Mouse (Mus musculus): ENCODE results near the gene Capn7.

Gene Capn7

GRCm38 (mm10) chr14:31365350-31365749, 28.9 kb downstream of the Capn7 start:
- peak in 1 of 2 experiments; percentile 75 for DNase-seq (ENCODE audit: low spot score in 2 of 2)

- no peak for DNase-seq (ENCODE audit: low spot score in 2 of 2)
Measured at GRCm38 (mm10) chr14:31367951-31368350, 31.5 kb downstream of the Capn7 start.

GRCm38 (mm10) chr14:31369377-31369776, 32.9 kb downstream of the Capn7 start:
- no peak for DNase-seq (ENCODE audit: low spot score in 2 of 2)

GRCm38 (mm10) chr14:31374390-31374789, 38.0 kb downstream of the Capn7 start:
- DNase-seq (ENCODE audit: low spot score in 2 of 2) = no peak

GRCm38 (mm10) chr14:31376331-31376730, 39.9 kb downstream of the Capn7 start:
- no peak for DNase-seq (ENCODE audit: low spot score in 2 of 2)

GRCm38 (mm10) chr14:31382276-31382675, 45.8 kb downstream of the Capn7 start:
- no peak for DNase-seq (ENCODE audit: low spot score in 2 of 2)

GRCm38 (mm10) chr14:31383470-31384050, 47.1 kb downstream of the Capn7 start:
- peak in 1 of 2 experiments; percentile 76 for DNase-seq (ENCODE audit: low spot score in 2 of 2)

- no peak for DNase-seq (ENCODE audit: low spot score in 2 of 2)
Measured at GRCm38 (mm10) chr14:31384366-31385323, 48.2 kb downstream of the Capn7 start.

GRCm38 (mm10) chr14:31385406-31385805, 49.0 kb downstream of the Capn7 start:
- no peak for DNase-seq (ENCODE audit: low spot score in 2 of 2)

- peak in 1 of 2 experiments; percentile 79 for DNase-seq (ENCODE audit: low spot score in 2 of 2)
Measured at GRCm38 (mm10) chr14:31385977-31386697, 49.7 kb downstream of the Capn7 start.

- DNase-seq (ENCODE audit: low spot score in 2 of 2) = no peak
Measured at GRCm38 (mm10) chr14:31387301-31387981, 51.0 kb downstream of the Capn7 start.

- DNase-seq (ENCODE audit: low spot score in 2 of 2) = no peak
Measured at GRCm38 (mm10) chr14:31388086-31388872, 51.8 kb downstream of the Capn7 start.

GRCm38 (mm10) chr14:31389421-31390147, 53.1 kb downstream of the Capn7 start:
- DNase-seq (ENCODE audit: low spot score in 2 of 2) = no peak

- no peak for DNase-seq (ENCODE audit: low spot score in 2 of 2)
Measured at GRCm38 (mm10) chr14:31392300-31392699, 55.9 kb downstream of the Capn7 start.

- DNase-seq (ENCODE audit: low spot score in 2 of 2) = peak in 1 of 2 experiments; percentile 83
Measured at GRCm38 (mm10) chr14:31392873-31393545, 56.6 kb downstream of the Capn7 start.

GRCm38 (mm10) chr14:31393546-31393890, 57.1 kb downstream of the Capn7 start:
- DNase-seq (ENCODE audit: low spot score in 2 of 2) = no peak

- no peak for DNase-seq (ENCODE audit: low spot score in 2 of 2)
Measured at GRCm38 (mm10) chr14:31393936-31394630, 57.6 kb downstream of the Capn7 start.

- no peak for DNase-seq (ENCODE audit: low spot score in 2 of 2)
Measured at GRCm38 (mm10) chr14:31394822-31395532, 58.5 kb downstream of the Capn7 start.

Measured in left cerebral cortex, adult 9 months (tissue).